Mouse (Mus musculus) kidney, adult 8-10 months (tissue): ENCODE results near the gene Fmo2.
A peak's percentile ranks its signal among the peaks of the same experiment; 100 is the strongest.

Source experiments
- DNase-seq, 2 experiments: peaks; one replicate each; pipeline ENCODE4 v3.0.0; 2022

Gene Fmo2

GRCm38 (mm10) chr1:162897838-162898811 lies at the start of gene Fmo2:
TSS of gene Fmo2 (minus strand) at chr1:162898726.
- peak; percentile 68 to 70 for DNase-seq

- no peak for DNase-seq
Observed at GRCm38 (mm10) chr1:162947934-162948333, 49.4 kb upstream of the Fmo2 start.

- no peak for DNase-seq
Observed at GRCm38 (mm10) chr1:162946837-162947558, 48.5 kb upstream of the Fmo2 start.

- DNase-seq, result no peak
Observed at GRCm38 (mm10) chr1:162943700-162944099, 45.2 kb upstream of the Fmo2 start.

GRCm38 (mm10) chr1:162938696-162939351 lies 40.3 kb upstream of the Fmo2 start:
- peak; percentile 35 to 43 for DNase-seq

GRCm38 (mm10) chr1:162937970-162938695 lies 39.6 kb upstream of the Fmo2 start:
- no peak for DNase-seq

GRCm38 (mm10) chr1:162937415-162937814 lies 38.9 kb upstream of the Fmo2 start, which contains the start of gene Fmo6:
TSS of gene Fmo6 (minus strand) at chr1:162937515.
- no peak for DNase-seq

GRCm38 (mm10) chr1:162934374-162935012 lies 36.0 kb upstream of the Fmo2 start:
- no peak for DNase-seq

- DNase-seq, result peak in 1 of 2 experiments; percentile 25
Observed at GRCm38 (mm10) chr1:162932386-162932785, 33.9 kb upstream of the Fmo2 start.

GRCm38 (mm10) chr1:162931880-162932279 lies 33.4 kb upstream of the Fmo2 start:
- no peak for DNase-seq

- peak in 1 of 2 experiments; percentile 41 for DNase-seq
Observed at GRCm38 (mm10) chr1:162931310-162931875, 32.9 kb upstream of the Fmo2 start.

GRCm38 (mm10) chr1:162930631-162931030 lies 32.1 kb upstream of the Fmo2 start:
- no peak for DNase-seq

GRCm38 (mm10) chr1:162929146-162929545 lies 30.6 kb upstream of the Fmo2 start:
- no peak for DNase-seq

GRCm38 (mm10) chr1:162925121-162925520 lies 26.6 kb upstream of the Fmo2 start:
- peak in 1 of 2 experiments; percentile 33 for DNase-seq

GRCm38 (mm10) chr1:162916661-162917060 lies 18.1 kb upstream of the Fmo2 start:
- no peak for DNase-seq

GRCm38 (mm10) chr1:162914932-162915556 lies 16.5 kb upstream of the Fmo2 start:
- DNase-seq, result no peak

GRCm38 (mm10) chr1:162912085-162912484 lies 13.6 kb upstream of the Fmo2 start:
- DNase-seq, result no peak

GRCm38 (mm10) chr1:162901879-162902278 lies 3.4 kb upstream of the Fmo2 start:
- DNase-seq, result no peak

GRCm38 (mm10) chr1:162895900-162896299 lies 2.6 kb downstream of the Fmo2 start:
- peak; percentile 66 to 79 for DNase-seq

- DNase-seq, result no peak
Observed at GRCm38 (mm10) chr1:162893014-162893413, 5.5 kb downstream of the Fmo2 start.

- peak; percentile 56 to 72 for DNase-seq
Observed at GRCm38 (mm10) chr1:162891980-162892451, 6.5 kb downstream of the Fmo2 start.
